Mouse (Mus musculus) cerebellum, adult 2 months (tissue): ENCODE data around the gene Cyb5b.

Source experiments
- CTCF ChIP-seq: fragments of 200-500 bp; IDR thresholded peaks from 2 replicates; pipeline ENCODE4 v1.5.1; 2011; ENCODE audit warnings: low read depth, mild to moderate bottlenecking, control low read depth, low read length, moderate library complexity, borderline replicate concordance; ENCODE audit not compliant: insufficient read depth
- POLR2A ChIP-seq: fragments of 200-500 bp; IDR thresholded peaks from 2 replicates; pipeline ENCODE4 v1.6.1; 2011; ENCODE audit warnings: low read length, control low read depth, borderline replicate concordance; ENCODE audit not compliant: insufficient read depth

GRCm38 (mm10) chr8:107151212-107151920 is 926 bp downstream of the Cyb5b start:
- TF ChIP-seq POLR2A, result no peak
- no peak for TF ChIP-seq CTCF
